Mouse (Mus musculus) heart, embryonic 14.5 days (tissue): ENCODE measurements around the gene Egfl7. TPM values are rescaled to one million over a fixed set of nuclear protein-coding genes. Genes with fewer than 3 reads are reported as not detected.

ENCODE experiments used
- ATAC-seq: fragments of 200-750 bp; cut with Nextera tagmentation; 2 replicates; pipeline ENCODE4 v1.8.0; 2017; ENCODE audit warnings: low read depth, moderate TSS enrichment; ENCODE audit not compliant: insufficient number of reproducible peaks, insufficient read depth, low FRiP score
- H3K27ac ChIP-seq, 2 experiments: fragments of 200-500 bp in 1 of 2; fragments of 300-500 bp in 1 of 2; sonication (generic) in 1 of 2; replicated peaks in 1 of 2; 2 replicates each; pipeline ENCODE4 v1.5.1; 2012 to 2014; ENCODE audit warnings: low read depth in 2 of 2, low read length in 2 of 2, control low read depth in 1 of 2, mild to moderate bottlenecking in 1 of 2, mixed read lengths in 1 of 2; ENCODE audit not compliant: control insufficient read depth in 1 of 2, insufficient read depth in 1 of 2
- H3K27me3 ChIP-seq: fragments of 300-500 bp; sonication (generic); 2 replicates; pipeline ENCODE4 v1.6.1; 2014; ENCODE audit warnings: mild to moderate bottlenecking, low read length, control low read depth; ENCODE audit not compliant: control insufficient read depth, insufficient read depth
- H3K36me3 ChIP-seq: fragments of 300-500 bp; sonication (generic); 2 replicates; pipeline ENCODE4 v1.6.1; 2014; ENCODE audit warnings: mild to moderate bottlenecking, control low read depth, low read length, mixed read lengths; ENCODE audit not compliant: control insufficient read depth, insufficient read depth
- H3K4me1 ChIP-seq, 2 experiments: fragments of 200-500 bp in 1 of 2; fragments of 300-500 bp in 1 of 2; sonication (generic) in 1 of 2; 2 replicates each; pipeline ENCODE4 v1.6.1; 2012 to 2014; ENCODE audit warnings: low read length in 2 of 2, control low read depth in 1 of 2, mixed read lengths in 1 of 2; ENCODE audit not compliant: control insufficient read depth in 2 of 2, insufficient read depth in 2 of 2
- H3K4me2 ChIP-seq: fragments of 300-500 bp; sonication (generic); 2 replicates; pipeline ENCODE4 v1.6.1; 2014; ENCODE audit warnings: mild to moderate bottlenecking, low read length
- H3K4me3 ChIP-seq, 2 experiments: fragments of 200-500 bp in 1 of 2; fragments of 300-500 bp in 1 of 2; sonication (generic) in 1 of 2; 2 replicates each; pipeline ENCODE4 v1.5.1; 2012 to 2014; ENCODE audit warnings: low read length in 2 of 2, mild to moderate bottlenecking in 2 of 2, control low read depth in 1 of 2, low read depth in 1 of 2, moderate library complexity in 1 of 2; ENCODE audit not compliant: control insufficient read depth in 1 of 2, insufficient read depth in 1 of 2
- H3K9ac ChIP-seq: fragments of 300-500 bp; sonication (generic); 2 replicates; pipeline ENCODE4 v1.6.1; 2014; ENCODE audit warnings: mild to moderate bottlenecking, low read length
- H3K9me3 ChIP-seq: fragments of 300-500 bp; sonication (generic); 2 replicates; pipeline ENCODE4 v1.6.1; 2016; ENCODE audit warnings: low read length, control low read depth; ENCODE audit not compliant: control insufficient read depth
- WGBS: fragments of 180-500 bp; shearing (Covaris S2); extraction: QIAGEN DNeasy Blood & Tissue Kit; methylation state at CpG from one replicate; pipeline ENCODE4 v1.1.7; 2014; 5-methylcytosine and 5-hydroxymethylcytosine counted together
- polyA plus RNA-seq: library from polyadenylated mRNA; unstranded; fragments of >200 nt; fragmentation: Nextera tagmentation; extraction: Ambion mirVana; gene quantifications from 2 replicates; pipeline ENCODE4 v1.2.1, GENCODE M21; 2014

Egfl7 gene
- polyA plus RNA-seq, 1 experiment from 2014 or later: 177 TPM

- no peaks in the 10 kb centered on the region for H3K9me3 ChIP-seq
- no peak overlapping the region for H3K27ac ChIP-seq
- no peak overlapping the region for H3K4me3 ChIP-seq
- H3K4me1 ChIP-seq: peaks cover 12 to 22% of the 10 kb centered on the region in 2 experiments
- H3K4me2 ChIP-seq: no peak overlapping the region
- ATAC-seq: no peak
- no peak overlapping the region for H3K9ac ChIP-seq
- no peaks in the 10 kb centered on the region for H3K36me3 ChIP-seq
- no peaks in the 10 kb centered on the region for H3K27me3 ChIP-seq
These were observed 31.2 kb downstream of the Egfl7 start for GRCm38 (mm10) chr2:26611054-26611453.

- no peak for ATAC-seq
- H3K4me3 ChIP-seq: no peak overlapping the region
- H3K27me3 ChIP-seq: no peaks in the 10 kb centered on the region
These were observed 32.1 kb downstream of the Egfl7 start for GRCm38 (mm10) chr2:26611896-26612295.

GRCm38 (mm10) chr2:26614903-26615302 is 35.1 kb downstream of the Egfl7 start:
- ATAC-seq: no peak
- Histone ChIP-seq H3K4me1 (peaks cover 0 to 2% of the 10 kb centered on the region in 2 experiments; a peak in 2 of 4 replicates), H3K36me3 (no peaks in the 10 kb centered on the region), H3K4me3 (no peak overlapping the region), H3K27ac (no peak overlapping the region), H3K9me3 (no peaks in the 10 kb centered on the region), H3K4me2 (no peak overlapping the region), H3K9ac (no peak overlapping the region), H3K27me3 (no peaks in the 10 kb centered on the region)
- 72% methylated on average over 5 of the region's 5 CpGs for WGBS

More at GRCm38 (mm10) chr2:26611896-26612295, 32.1 kb downstream of the Egfl7 start:
- Histone ChIP-seq H3K27ac (no peak overlapping the region), H3K36me3 (no peaks in the 10 kb centered on the region), H3K9me3 (no peaks in the 10 kb centered on the region), H3K9ac (no peak overlapping the region), H3K4me1 (peaks cover 6 to 14% of the 10 kb centered on the region in 2 experiments), H3K4me2 (no peak overlapping the region)

- WGBS: 77% methylated on average over 4 of the region's 4 CpGs
- Histone ChIP-seq H3K4me2 (no peak overlapping the region), H3K36me3 (no peaks in the 10 kb centered on the region), H3K4me1 (peaks cover 0 to 2% of the 10 kb centered on the region in 2 experiments; a peak in 2 of 4 replicates), H3K27ac (no peak overlapping the region), H3K4me3 (no peak overlapping the region), H3K9ac (no peak overlapping the region), H3K9me3 (no peaks in the 10 kb centered on the region), H3K27me3 (no peaks in the 10 kb centered on the region)
- no peak for ATAC-seq
These were observed 35.8 kb downstream of the Egfl7 start for GRCm38 (mm10) chr2:26615459-26616124.

- no peak overlapping the region for H3K4me3 ChIP-seq
- WGBS: 60% methylated on average over 6 of the region's 6 CpGs
- no peak overlapping the region for H3K9ac ChIP-seq
- H3K9me3 ChIP-seq: no peaks in the 10 kb centered on the region
- no peaks in the 10 kb centered on the region for H3K36me3 ChIP-seq
- no peak overlapping the region for H3K4me2 ChIP-seq
- H3K27ac ChIP-seq: no peak overlapping the region
- peaks cover 0 to 2% of the 10 kb centered on the region in 2 experiments; a peak in 2 of 4 replicates for H3K4me1 ChIP-seq
- no peaks in the 10 kb centered on the region for H3K27me3 ChIP-seq
- ATAC-seq: no peak
These were observed 37.5 kb downstream of the Egfl7 start for GRCm38 (mm10) chr2:26617331-26617730.

- Histone ChIP-seq H3K4me2 (no peak overlapping the region), H3K27ac (no peak overlapping the region), H3K36me3 (no peaks in the 10 kb centered on the region), H3K4me3 (no peak overlapping the region), H3K27me3 (no peaks in the 10 kb centered on the region), H3K4me1 (peaks cover 0 to 2% of the 10 kb centered on the region in 2 experiments; a peak in 2 of 4 replicates), H3K9ac (no peak overlapping the region), H3K9me3 (no peaks in the 10 kb centered on the region)
- ATAC-seq: no peak
- 48% methylated on average over 7 of the region's 7 CpGs for WGBS
These were observed 38.1 kb downstream of the Egfl7 start for GRCm38 (mm10) chr2:26617928-26618327.

GRCm38 (mm10) chr2:26621246-26621645 is 41.4 kb downstream of the Egfl7 start:
- WGBS: 33% methylated on average over 2 of the region's 2 CpGs

GRCm38 (mm10) chr2:26622984-26623383 is 43.2 kb downstream of the Egfl7 start:
- no peak for ATAC-seq
- H3K4me2 ChIP-seq: no peak overlapping the region
- peaks cover 1 to 4% of the 10 kb centered on the region in 2 experiments; a peak in 2 of 4 replicates for H3K4me1 ChIP-seq
- no peaks in the 10 kb centered on the region for H3K27me3 ChIP-seq
- WGBS: 61% methylated on average over 5 of the region's 5 CpGs
- no peak overlapping the region for H3K9ac ChIP-seq
- no peaks in the 10 kb centered on the region for H3K9me3 ChIP-seq
- no peaks in the 10 kb centered on the region for H3K36me3 ChIP-seq
- no peak overlapping the region for H3K27ac ChIP-seq
- H3K4me3 ChIP-seq: no peak overlapping the region

More at GRCm38 (mm10) chr2:26621246-26621645, 41.4 kb downstream of the Egfl7 start:
- Histone ChIP-seq H3K27me3 (no peaks in the 10 kb centered on the region), H3K4me2 (no peak overlapping the region), H3K27ac (no peak overlapping the region), H3K4me1 (peaks cover 0 to 2% of the 10 kb centered on the region in 2 experiments; a peak in 2 of 4 replicates), H3K4me3 (no peak overlapping the region), H3K36me3 (no peaks in the 10 kb centered on the region), H3K9me3 (no peaks in the 10 kb centered on the region), H3K9ac (no peak overlapping the region)
- ATAC-seq: no peak
